Mouse (Mus musculus) kidney, embryonic 14.5 days (tissue): Measurements from ENCODE around the gene Sox13. TPM values are rescaled to one million over a fixed set of nuclear protein-coding genes. Genes with fewer than 3 reads are reported as not detected.

ENCODE experiments used
- ATAC-seq: fragments of 200-750 bp; cut with Nextera tagmentation; 2 replicates; pipeline ENCODE4 v1.8.0; 2017; ENCODE audit warnings: moderate number of reproducible peaks, mild to moderate bottlenecking, moderate TSS enrichment, moderate library complexity; ENCODE audit not compliant: low FRiP score, low TSS enrichment
- H3K27ac ChIP-seq: fragments of 300-500 bp; sonication (generic); 2 replicates; pipeline ENCODE4 v1.5.1; 2014; ENCODE audit warnings: low read depth, mild to moderate bottlenecking, low read length, moderate library complexity, mixed read lengths
- H3K27me3 ChIP-seq: fragments of 300-500 bp; sonication (generic); 2 replicates; pipeline ENCODE4 v1.6.1; 2014; ENCODE audit warnings: mild to moderate bottlenecking, low read length; ENCODE audit not compliant: control insufficient read depth, insufficient read depth
- H3K36me3 ChIP-seq: fragments of 300-500 bp; sonication (generic); 2 replicates; pipeline ENCODE4 v1.6.1; 2014; ENCODE audit warnings: low read length, mixed read lengths; ENCODE audit not compliant: control insufficient read depth, insufficient read depth
- H3K4me1 ChIP-seq: fragments of 300-500 bp; sonication (generic); 2 replicates; pipeline ENCODE4 v1.6.1; 2014; ENCODE audit warnings: low read length, mixed read lengths; ENCODE audit not compliant: control insufficient read depth, insufficient read depth
- H3K4me2 ChIP-seq: fragments of 300-500 bp; sonication (generic); replicated peaks from 2 replicates; pipeline ENCODE4 v1.6.1; 2014; ENCODE audit warnings: low read depth, mild to moderate bottlenecking, low read length
- H3K4me3 ChIP-seq: fragments of 300-500 bp; sonication (generic); 2 replicates; pipeline ENCODE4 v1.5.1; 2014; ENCODE audit warnings: mild to moderate bottlenecking, low read length
- H3K9ac ChIP-seq: fragments of 300-500 bp; sonication (generic); 2 replicates; pipeline ENCODE4 v1.6.1; 2014; ENCODE audit warnings: low read depth, mild to moderate bottlenecking, low read length, moderate library complexity
- H3K9me3 ChIP-seq: fragments of 300-500 bp; sonication (generic); 2 replicates; pipeline ENCODE4 v1.6.1; 2016; ENCODE audit warnings: low read length; ENCODE audit not compliant: control insufficient read depth
- WGBS: fragments of 180-500 bp; shearing (Covaris S2); extraction: QIAGEN DNeasy Blood & Tissue Kit; methylation state at CpG from one replicate; pipeline ENCODE4 v1.1.7; 2014; 5-methylcytosine and 5-hydroxymethylcytosine counted together
- polyA plus RNA-seq: library from polyadenylated mRNA; unstranded; fragments of >200 nt; fragmentation: Nextera tagmentation; extraction: Ambion mirVana; gene quantifications from 2 replicates; pipeline ENCODE4 v1.2.1, GENCODE M21; 2014

The Sox13 gene
- polyA plus RNA-seq, 1 experiment from 2014 or later: 16.2 TPM

- H3K4me2 ChIP-seq: no peak overlapping the region
- H3K9ac ChIP-seq: no peak overlapping the region; the same call in 1 of the 2 replicates
- H3K27me3 ChIP-seq: no peaks in the 10 kb centered on the region
- H3K4me3 ChIP-seq: no peak overlapping the region
- 36% methylated on average over 14 of the region's 14 CpGs for WGBS
- no peak overlapping the region for H3K27ac ChIP-seq
- H3K9me3 ChIP-seq: peaks cover 3% of the 10 kb centered on the region; the same call in 1 of the 2 replicates
- ATAC-seq: no peak
- H3K36me3 ChIP-seq: no peaks in the 10 kb centered on the region
- H3K4me1 ChIP-seq: peaks cover 15% of the 10 kb centered on the region
These were observed 13.9 kb upstream of the Sox13 start for GRCm38 (mm10) chr1:133437916-133438683.

GRCm38 (mm10) chr1:133434756-133435112 is 10.6 kb upstream of the Sox13 start:
- H3K4me3 ChIP-seq: peak overlapping the region; percentile 17
- peak overlapping the region; percentile 68 for H3K27ac ChIP-seq
- ATAC-seq: no peak; the same call in 1 of the 2 replicates
- no peaks in the 10 kb centered on the region for H3K36me3 ChIP-seq
- peak overlapping the region; percentile 40; the same call in 1 of the 2 replicates for H3K9ac ChIP-seq
- 4% methylated on average over 10 of the region's 10 CpGs for WGBS
- peaks cover 6% of the 10 kb centered on the region; the same call in 1 of the 2 replicates for H3K9me3 ChIP-seq
- peak overlapping the region; percentile 44 for H3K4me2 ChIP-seq
- peaks cover 15% of the 10 kb centered on the region for H3K4me1 ChIP-seq
- H3K27me3 ChIP-seq: no peaks in the 10 kb centered on the region

GRCm38 (mm10) chr1:133434018-133434755 is 10.0 kb upstream of the Sox13 start:
- Histone ChIP-seq H3K9me3 (peaks cover 12% of the 10 kb centered on the region; the same call in 1 of the 2 replicates), H3K4me1 (peaks cover 15% of the 10 kb centered on the region), H3K27me3 (no peaks in the 10 kb centered on the region), H3K36me3 (no peaks in the 10 kb centered on the region), H3K4me2 (peak overlapping the region; percentile 44), H3K27ac (peak overlapping the region; percentile 68), H3K9ac (peak overlapping the region; percentile 40), H3K4me3 (peak overlapping the region; percentile 17)
- ATAC-seq: peak; percentile 85
- 4% methylated on average over 11 of the region's 12 CpGs for WGBS

GRCm38 (mm10) chr1:133432566-133432965 is 8.4 kb upstream of the Sox13 start:
- Histone ChIP-seq H3K4me3 (no peak overlapping the region), H3K4me1 (peaks cover 15% of the 10 kb centered on the region), H3K27me3 (no peaks in the 10 kb centered on the region), H3K9me3 (peaks cover 14% of the 10 kb centered on the region; the same call in 1 of the 2 replicates), H3K27ac (no peak overlapping the region), H3K9ac (no peak overlapping the region), H3K36me3 (no peaks in the 10 kb centered on the region), H3K4me2 (no peak overlapping the region)
- 15% methylated on average over 2 of the region's 2 CpGs for WGBS
- no peak for ATAC-seq

- H3K4me3 ChIP-seq: no peak overlapping the region
- ATAC-seq: no peak
- H3K4me2 ChIP-seq: no peak overlapping the region
- no peaks in the 10 kb centered on the region for H3K36me3 ChIP-seq
- H3K27me3 ChIP-seq: no peaks in the 10 kb centered on the region
- H3K9me3 ChIP-seq: peaks cover 14% of the 10 kb centered on the region; the same call in 1 of the 2 replicates
- no peak overlapping the region for H3K27ac ChIP-seq
- no peak overlapping the region for H3K9ac ChIP-seq
- peaks cover 15% of the 10 kb centered on the region for H3K4me1 ChIP-seq
- WGBS: 70% methylated on average over 2 of the region's 2 CpGs
These were observed 7.0 kb upstream of the Sox13 start for GRCm38 (mm10) chr1:133431133-133431532.

- H3K27me3 ChIP-seq: no peaks in the 10 kb centered on the region
- H3K4me2 ChIP-seq: no peak overlapping the region
- H3K36me3 ChIP-seq: no peaks in the 10 kb centered on the region
- peak overlapping the region; percentile 88 for H3K4me3 ChIP-seq
- H3K9ac ChIP-seq: no peak overlapping the region
- peaks cover 26% of the 10 kb centered on the region for H3K4me1 ChIP-seq
- H3K9me3 ChIP-seq: peaks cover 7% of the 10 kb centered on the region; the same call in 1 of the 2 replicates
- 58% methylated on average over 4 of the region's 4 CpGs for WGBS
- H3K27ac ChIP-seq: no peak overlapping the region
- ATAC-seq: peak; percentile 34; the same call in 1 of the 2 replicates
These were observed 467 bp upstream of the Sox13 start for GRCm38 (mm10) chr1:133424547-133425140.

GRCm38 (mm10) chr1:133423166-133423542 is 1.0 kb downstream of the Sox13 start:
- peaks cover 41% of the 10 kb centered on the region for H3K4me1 ChIP-seq
- WGBS: 0% methylated on average over 31 of the region's 31 CpGs
- H3K27ac ChIP-seq: peak overlapping the region; percentile 97; the same call in 1 of the 2 replicates
- H3K36me3 ChIP-seq: no peaks in the 10 kb centered on the region
- peak overlapping the region; percentile 78 for H3K9ac ChIP-seq
- no peaks in the 10 kb centered on the region for H3K9me3 ChIP-seq
- peak overlapping the region; percentile 91 for H3K4me2 ChIP-seq
- peak overlapping the region; percentile 88 for H3K4me3 ChIP-seq
- 0 out of 2 replicates have a peak, but pooled peaks have one; percentile 7 for ATAC-seq
- no peaks in the 10 kb centered on the region for H3K27me3 ChIP-seq

GRCm38 (mm10) chr1:133422615-133423161 is 1.5 kb downstream of the Sox13 start:
- no peaks in the 10 kb centered on the region for H3K36me3 ChIP-seq
- H3K4me1 ChIP-seq: peaks cover 41% of the 10 kb centered on the region
- H3K9ac ChIP-seq: peak overlapping the region; percentile 78
- H3K4me3 ChIP-seq: peak overlapping the region; percentile 88
- no peaks in the 10 kb centered on the region for H3K27me3 ChIP-seq
- ATAC-seq: 0 out of 2 replicates have a peak, but pooled peaks have one; percentile 11
- 1% methylated on average over 29 of the region's 29 CpGs for WGBS
- H3K9me3 ChIP-seq: no peaks in the 10 kb centered on the region
- H3K27ac ChIP-seq: peak overlapping the region; percentile 97
- peak overlapping the region; percentile 91 for H3K4me2 ChIP-seq
